10 mouse cellular contexts compared by ENCODE assay signal in genomic region chr16:11369642-11370041, GRCm38 (mm10). TPM values are rescaled to one million over a fixed set of nuclear protein-coding genes. Genes with fewer than 3 reads are reported as not detected.
DNase-seq lines count a peak whose midpoint lies in the region; ATAC-seq lines count a peak whose summit lies in the region.
"Had no signal": no experiment of that assay in that cellular context is flagged by ENCODE, and none has a peak within 500 bp of the region (broad histone marks: within the 10 kb centered on the region; RNA-seq: fewer than 3 reads in every experiment).

No protein-coding gene starts in this region.

- H3K9me3 ChIP-seq in intestine, embryonic 16.5 days (ENCODE audit: control insufficient read depth, low read length), result no peaks in the 10 kb centered on the region
- no peaks in the 10 kb centered on the region for H3K9me3 ChIP-seq in midbrain, embryonic 10.5 days (replicated peaks)

- no peaks in the 10 kb centered on the region for H3K36me3 ChIP-seq in intestine, embryonic 16.5 days (ENCODE audit: control insufficient read depth, insufficient read depth, low read length)
- no peaks in the 10 kb centered on the region for H3K36me3 ChIP-seq in midbrain, embryonic 10.5 days

- peaks cover 11% of the 10 kb centered on the region for H3K4me1 ChIP-seq in intestine, embryonic 16.5 days (ENCODE audit: control insufficient read depth, insufficient read depth, low read length)
- H3K4me1 ChIP-seq in midbrain, embryonic 10.5 days, result peaks cover 16% of the 10 kb centered on the region

- peak; percentile 75 to 78 for DNase-seq in cerebellum, postnatal 10 days
- DNase-seq in cerebellum, adult 8-10 months, result no peak
- DNase-seq in Muller cell, postnatal 12 days (ENCODE audit: inconsistent ontology term), result peak; percentile 54
- no peak for DNase-seq in midbrain, embryonic 10.5 days (ENCODE audit: low spot score)
- DNase-seq in thymus, postnatal 36 days, result no peak
- no peak for DNase-seq in lung, postnatal 25 days (ENCODE audit: low spot score)

- H3K4me3 ChIP-seq in intestine, embryonic 16.5 days (ENCODE audit: low read length), result no peak overlapping the region
- H3K4me3 ChIP-seq in midbrain, embryonic 10.5 days, result no peak overlapping the region

- WGBS in intestine, embryonic 16.5 days, result 19% methylated on average over 1 of the region's 1 CpGs
- 3% methylated on average over 1 of the region's 1 CpGs for WGBS in midbrain, embryonic 10.5 days

- no peak overlapping the region for H3K9ac ChIP-seq in intestine, embryonic 16.5 days (ENCODE audit: low read depth, low read length)

- no peak overlapping the region for H3K27ac ChIP-seq in intestine, embryonic 16.5 days (ENCODE audit: low read length)
- H3K27ac ChIP-seq in midbrain, embryonic 10.5 days (replicated peaks), result 0 out of 2 replicates have a peak overlapping the region, but pooled peaks have one; percentile 1

- H3K27me3 ChIP-seq in intestine, embryonic 16.5 days (replicated peaks; ENCODE audit: control insufficient read depth, insufficient read depth, low read length), result no peaks in the 10 kb centered on the region
- no peaks in the 10 kb centered on the region for H3K27me3 ChIP-seq in midbrain, embryonic 10.5 days (ENCODE audit: low read depth, poor library complexity, severe bottlenecking)

- no peak overlapping the region for H3K4me2 ChIP-seq in intestine, embryonic 16.5 days (ENCODE audit: low read depth, low read length)

- peak; percentile 48; the same call in 1 of the 2 replicates for ATAC-seq in intestine, embryonic 16.5 days
- no peak for ATAC-seq in activated CD4-positive, CD25-positive, alpha-beta regulatory T cell, adult 4 months
- ATAC-seq: CD4-positive, CD25-positive, alpha-beta regulatory T cell, adult 4 months had no signal

RNA-seq across cellular contexts. Expression of gene Snx29, which starts 46.9 kb away (rescaled TPM):
- polyA plus RNA-seq in intestine, embryonic 16.5 days (2015; fragmentation: Nextera tagmentation; extraction: Ambion mirVana), result 5.9 and 6.3 TPM in 2 replicates
- 9.7 and 12.9 TPM in 2 replicates for polyA plus RNA-seq in midbrain, embryonic 10.5 days (2016; fragmentation: Nextera tagmentation; extraction: Ambion mirVana)
- polyA plus RNA-seq in activated CD4-positive, CD25-positive, alpha-beta regulatory T cell, adult 4 months (2017; shearing (Covaris generic)), result 1 to 10 TPM; 5.1 to 8.3 TPM

RNA-seq across cellular contexts. Expression of gene Tnfrsf17, which starts 56.0 kb away (rescaled TPM):
- not detected in 2 replicates for polyA plus RNA-seq in intestine, embryonic 16.5 days (2015; fragmentation: Nextera tagmentation; extraction: Ambion mirVana)
- 0.15 TPM in 1 of 2 replicates, not detected in the other for polyA plus RNA-seq in midbrain, embryonic 10.5 days (2016; fragmentation: Nextera tagmentation; extraction: Ambion mirVana)
- polyA plus RNA-seq in activated CD4-positive, CD25-positive, alpha-beta regulatory T cell, adult 4 months (2017; shearing (Covaris generic)), result not detected
- polyA plus RNA-seq: CD4-positive, CD25-positive, alpha-beta regulatory T cell, adult 4 months; intestine, embryonic 14.5 days had no signal

Comparison
In these comparisons a context has a peak if more than half of its experiments do, and no peak if none do; other contexts are left out.
1. DNase-seq: peak in cerebellum, postnatal 10 days (2 of 2) and Muller cell, postnatal 12 days (single experiment); none in cerebellum, adult 8-10 months (single experiment), midbrain, embryonic 10.5 days (single experiment), thymus, postnatal 36 days (0 of 2) and lung, postnatal 25 days (single experiment).